Mouse (Mus musculus): ENCODE measurements around the gene Ikzf2. TPM values are rescaled to one million over a fixed set of nuclear protein-coding genes. Genes with fewer than 3 reads are reported as not detected.

The Ikzf2 gene
- polyA plus RNA-seq, 1 experiment, result 12.9 TPM

GRCm38 (mm10) chr1:69653419-69653818, 33.6 kb downstream of the Ikzf2 start:
- no peaks in the 10 kb centered on the region for H3K27me3 ChIP-seq (ENCODE audit: control insufficient read depth, insufficient read depth, low read length, poor library complexity, severe bottlenecking)
- no peak for TF ChIP-seq EP300 (IDR thresholded peaks at IDR 0.05; ENCODE audit: insufficient read depth, low read depth, low read length)
- no peak for TF ChIP-seq CTCF (IDR thresholded peaks at IDR 0.05; ENCODE audit: low read depth, low read length)
- TF ChIP-seq POLR2A (IDR thresholded peaks at IDR 0.05; ENCODE audit: insufficient read depth, low read length), result no peak
- H3K4me1 ChIP-seq (ENCODE audit: control insufficient read depth, insufficient read depth, low read length), result no peaks in the 10 kb centered on the region
- no peak overlapping the region for H3K9ac ChIP-seq (ENCODE audit: low read depth, poor library complexity, severe bottlenecking)
- H3K27ac ChIP-seq (ENCODE audit: insufficient read depth, low read length), result no peak overlapping the region
- no peak overlapping the region for H3K4me3 ChIP-seq (ENCODE audit: low read depth, low read length)
- no peaks in the 10 kb centered on the region for H3K36me3 ChIP-seq (ENCODE audit: control insufficient read depth, insufficient read depth, low read length, poor library complexity, severe bottlenecking)
- no peaks in the 10 kb centered on the region for H3K9me3 ChIP-seq (replicated peaks; ENCODE audit: control insufficient read depth, insufficient read depth, low read length, poor library complexity, severe bottlenecking)

- H3K4me3 ChIP-seq (ENCODE audit: low read depth, low read length), result no peak overlapping the region
- H3K27ac ChIP-seq (ENCODE audit: insufficient read depth, low read length), result no peak overlapping the region
- H3K36me3 ChIP-seq (ENCODE audit: control insufficient read depth, insufficient read depth, low read length, poor library complexity, severe bottlenecking), result no peaks in the 10 kb centered on the region
- H3K9ac ChIP-seq (ENCODE audit: low read depth, poor library complexity, severe bottlenecking), result no peak overlapping the region
- H3K4me1 ChIP-seq (ENCODE audit: control insufficient read depth, insufficient read depth, low read length), result no peaks in the 10 kb centered on the region
- no peaks in the 10 kb centered on the region for H3K27me3 ChIP-seq (ENCODE audit: control insufficient read depth, insufficient read depth, low read length, poor library complexity, severe bottlenecking)
- TF ChIP-seq POLR2A (IDR thresholded peaks at IDR 0.05; ENCODE audit: insufficient read depth, low read length) (no peak), CTCF (IDR thresholded peaks at IDR 0.05; ENCODE audit: low read depth, low read length) (no peak), EP300 (IDR thresholded peaks at IDR 0.05; ENCODE audit: insufficient read depth, low read depth, low read length) (no peak)
- no peaks in the 10 kb centered on the region for H3K9me3 ChIP-seq (replicated peaks; ENCODE audit: control insufficient read depth, insufficient read depth, low read length, poor library complexity, severe bottlenecking)
Measured at GRCm38 (mm10) chr1:69643138-69643537, 43.9 kb downstream of the Ikzf2 start.

- H3K4me1 ChIP-seq (ENCODE audit: control insufficient read depth, insufficient read depth, low read length), result no peaks in the 10 kb centered on the region
- H3K36me3 ChIP-seq (ENCODE audit: control insufficient read depth, insufficient read depth, low read length, poor library complexity, severe bottlenecking), result no peaks in the 10 kb centered on the region
- no peak for TF ChIP-seq CTCF (IDR thresholded peaks at IDR 0.05; ENCODE audit: low read depth, low read length)
- no peak for TF ChIP-seq EP300 (IDR thresholded peaks at IDR 0.05; ENCODE audit: insufficient read depth, low read depth, low read length)
- no peak overlapping the region for H3K4me3 ChIP-seq (ENCODE audit: low read depth, low read length)
- H3K27ac ChIP-seq (ENCODE audit: insufficient read depth, low read length), result no peak overlapping the region
- no peak overlapping the region for H3K9ac ChIP-seq (ENCODE audit: low read depth, poor library complexity, severe bottlenecking)
- no peaks in the 10 kb centered on the region for H3K9me3 ChIP-seq (replicated peaks; ENCODE audit: control insufficient read depth, insufficient read depth, low read length, poor library complexity, severe bottlenecking)
- no peaks in the 10 kb centered on the region for H3K27me3 ChIP-seq (ENCODE audit: control insufficient read depth, insufficient read depth, low read length, poor library complexity, severe bottlenecking)
Measured at GRCm38 (mm10) chr1:69641986-69642385, 45.1 kb downstream of the Ikzf2 start.

- TF ChIP-seq EP300 (IDR thresholded peaks at IDR 0.05; ENCODE audit: insufficient read depth, low read depth, low read length) (no peak), CTCF (IDR thresholded peaks at IDR 0.05; ENCODE audit: low read depth, low read length) (no peak), POLR2A (IDR thresholded peaks at IDR 0.05; ENCODE audit: insufficient read depth, low read length) (no peak)
- Histone ChIP-seq H3K36me3 (ENCODE audit: control insufficient read depth, insufficient read depth, low read length, poor library complexity, severe bottlenecking) (no peaks in the 10 kb centered on the region), H3K27me3 (ENCODE audit: control insufficient read depth, insufficient read depth, low read length, poor library complexity, severe bottlenecking) (no peaks in the 10 kb centered on the region), H3K9ac (ENCODE audit: low read depth, poor library complexity, severe bottlenecking) (no peak overlapping the region), H3K27ac (ENCODE audit: insufficient read depth, low read length) (no peak overlapping the region), H3K9me3 (replicated peaks; ENCODE audit: control insufficient read depth, insufficient read depth, low read length, poor library complexity, severe bottlenecking) (no peaks in the 10 kb centered on the region), H3K4me1 (ENCODE audit: control insufficient read depth, insufficient read depth, low read length) (no peaks in the 10 kb centered on the region), H3K4me3 (ENCODE audit: low read depth, low read length) (no peak overlapping the region)
Measured at GRCm38 (mm10) chr1:69638321-69638720, 48.7 kb downstream of the Ikzf2 start.

GRCm38 (mm10) chr1:69637907-69638306, 49.1 kb downstream of the Ikzf2 start:
- no peaks in the 10 kb centered on the region for H3K36me3 ChIP-seq (ENCODE audit: control insufficient read depth, insufficient read depth, low read length, poor library complexity, severe bottlenecking)
- no peak overlapping the region for H3K4me3 ChIP-seq (ENCODE audit: low read depth, low read length)
- H3K27ac ChIP-seq (ENCODE audit: insufficient read depth, low read length), result no peak overlapping the region
- no peaks in the 10 kb centered on the region for H3K4me1 ChIP-seq (ENCODE audit: control insufficient read depth, insufficient read depth, low read length)
- H3K9me3 ChIP-seq (replicated peaks; ENCODE audit: control insufficient read depth, insufficient read depth, low read length, poor library complexity, severe bottlenecking), result no peaks in the 10 kb centered on the region
- no peaks in the 10 kb centered on the region for H3K27me3 ChIP-seq (ENCODE audit: control insufficient read depth, insufficient read depth, low read length, poor library complexity, severe bottlenecking)
- TF ChIP-seq POLR2A (IDR thresholded peaks at IDR 0.05; ENCODE audit: insufficient read depth, low read length) (no peak), EP300 (IDR thresholded peaks at IDR 0.05; ENCODE audit: insufficient read depth, low read depth, low read length) (no peak), CTCF (IDR thresholded peaks at IDR 0.05; ENCODE audit: low read depth, low read length) (no peak)
- no peak overlapping the region for H3K9ac ChIP-seq (ENCODE audit: low read depth, poor library complexity, severe bottlenecking)

- no peak overlapping the region for H3K27ac ChIP-seq (ENCODE audit: insufficient read depth, low read length)
- no peaks in the 10 kb centered on the region for H3K36me3 ChIP-seq (ENCODE audit: control insufficient read depth, insufficient read depth, low read length, poor library complexity, severe bottlenecking)
- no peaks in the 10 kb centered on the region for H3K9me3 ChIP-seq (replicated peaks; ENCODE audit: control insufficient read depth, insufficient read depth, low read length, poor library complexity, severe bottlenecking)
- TF ChIP-seq EP300 (IDR thresholded peaks at IDR 0.05; ENCODE audit: insufficient read depth, low read depth, low read length) (no peak), POLR2A (IDR thresholded peaks at IDR 0.05; ENCODE audit: insufficient read depth, low read length) (no peak), CTCF (IDR thresholded peaks at IDR 0.05; ENCODE audit: low read depth, low read length) (no peak)
- H3K9ac ChIP-seq (ENCODE audit: low read depth, poor library complexity, severe bottlenecking), result no peak overlapping the region
- no peak overlapping the region for H3K4me3 ChIP-seq (ENCODE audit: low read depth, low read length)
- H3K27me3 ChIP-seq (ENCODE audit: control insufficient read depth, insufficient read depth, low read length, poor library complexity, severe bottlenecking), result no peaks in the 10 kb centered on the region
- no peaks in the 10 kb centered on the region for H3K4me1 ChIP-seq (ENCODE audit: control insufficient read depth, insufficient read depth, low read length)
Measured at GRCm38 (mm10) chr1:69634259-69634658, 52.8 kb downstream of the Ikzf2 start.

Measured in ES-Bruce4 (cell line).